Comparison of ENCODE assay signal across 13 mouse cellular contexts in genomic region chr2:129133006-129133805, GRCm38 (mm10). TPM values are rescaled to one million over a fixed set of nuclear protein-coding genes. Genes with fewer than 3 reads are reported as not detected.
DNase-seq lines count a peak whose midpoint lies in the region; ATAC-seq lines count a peak whose summit lies in the region.
"Had no signal": no experiment of that assay in that cellular context is flagged by ENCODE, and none has a peak within 500 bp of the region (broad histone marks: within the 10 kb centered on the region; RNA-seq: fewer than 3 reads in every experiment).

No protein-coding gene starts in this region.

- WGBS in hindbrain, embryonic 16.5 days = 96% methylated on average over 14 of the region's 14 CpGs

- H3K36me3 ChIP-seq in hindbrain, embryonic 16.5 days (ENCODE audit: control insufficient read depth, insufficient read depth, low read length) = peaks cover 9% of the 10 kb centered on the region

- no peak overlapping the region for H3K9ac ChIP-seq in hindbrain, embryonic 16.5 days (ENCODE audit: low read depth, low read length)
- H3K9ac ChIP-seq: heart, embryonic 13.5 days; intestine, embryonic 15.5 days; limb, embryonic 13.5 days had no signal

- DNase-seq in right cerebral cortex, adult 2 months (ENCODE audit: low spot score in 2 of 2) = peak; percentile 71 to 74
- no peak for DNase-seq in right cerebral cortex, postnatal 10 days (ENCODE audit: low spot score in 2 of 2)
- peak; percentile 69 to 84 for DNase-seq in adrenal gland, postnatal 36 days
- DNase-seq in layer of hippocampus, adult 9-10 months (ENCODE audit: low spot score) = peak; percentile 37
- peak; percentile 77 for DNase-seq in testis, postnatal 10 days (ENCODE audit: low spot score)
- DNase-seq in lung, postnatal 36 days = no peak
- DNase-seq in embryo, embryonic 11 days = no peak

- no peaks in the 10 kb centered on the region for H3K27me3 ChIP-seq in hindbrain, embryonic 16.5 days (replicated peaks; ENCODE audit: control insufficient read depth, insufficient read depth, low read length)
- H3K27me3 ChIP-seq: heart, embryonic 13.5 days; intestine, embryonic 15.5 days; limb, embryonic 13.5 days; Patski had no signal

- ATAC-seq in hindbrain, embryonic 16.5 days = no peak
- ATAC-seq: intestine, embryonic 15.5 days; Patski had no signal

- H3K4me3 ChIP-seq in hindbrain, embryonic 16.5 days (ENCODE audit: low read length) = no peak overlapping the region
- H3K4me3 ChIP-seq: heart, embryonic 13.5 days; intestine, embryonic 15.5 days; limb, embryonic 13.5 days had no signal

- H3K27ac ChIP-seq in hindbrain, embryonic 16.5 days (ENCODE audit: low read depth, low read length) = no peak overlapping the region
- H3K27ac ChIP-seq: heart, embryonic 13.5 days; intestine, embryonic 15.5 days; limb, embryonic 13.5 days; macrophage had no signal

- peaks cover 13% of the 10 kb centered on the region for H3K4me1 ChIP-seq in hindbrain, embryonic 16.5 days (ENCODE audit: control insufficient read depth, insufficient read depth, low read depth, low read length)

- H3K9me3 ChIP-seq in hindbrain, embryonic 16.5 days (ENCODE audit: control insufficient read depth, low read length) = peaks cover 3% of the 10 kb centered on the region; the same call in 1 of the 2 replicates
- H3K9me3 ChIP-seq: intestine, embryonic 15.5 days had no signal

- no peak overlapping the region for H3K4me2 ChIP-seq in hindbrain, embryonic 16.5 days (ENCODE audit: low read length)
- H3K4me2 ChIP-seq: heart, embryonic 13.5 days; intestine, embryonic 15.5 days; limb, embryonic 13.5 days had no signal

RNA-seq across cellular contexts. Expression of gene Chchd5, which starts 3.7 kb away (rescaled TPM):
- total RNA-seq in adrenal gland, postnatal 36 days (2021) = 10 to 100 TPM; 17.0 to 23.4 TPM
- polyA plus RNA-seq in hindbrain, embryonic 16.5 days (2015; fragmentation: Nextera tagmentation; extraction: Ambion mirVana) = 18.7 and 19.8 TPM in 2 replicates

RNA-seq across cellular contexts. Expression of gene Polr1b, which starts 32.4 kb away (rescaled TPM):
- total RNA-seq in adrenal gland, postnatal 36 days (2021) = 10 to 100 TPM; 14.4 to 19.8 TPM
- 13.0 and 15.6 TPM in 2 replicates for polyA plus RNA-seq in hindbrain, embryonic 16.5 days (2015; fragmentation: Nextera tagmentation; extraction: Ambion mirVana)

Comparison
In these comparisons a context has a peak if more than half of its experiments do, and no peak if none do; other contexts are left out.
1. DNase-seq: peak in right cerebral cortex, adult 2 months (2 of 2), adrenal gland, postnatal 36 days (2 of 2), layer of hippocampus, adult 9-10 months (single experiment) and testis, postnatal 10 days (single experiment); none in right cerebral cortex, postnatal 10 days (0 of 2), lung, postnatal 36 days (single experiment) and embryo, embryonic 11 days (single experiment).